Mouse (Mus musculus) thymus, adult 2 months (tissue): ENCODE results near the gene Fpr1.

Source experiments
- CTCF ChIP-seq: fragments of 200-500 bp; IDR thresholded peaks from 2 replicates; pipeline ENCODE4 v1.5.1; 2012; ENCODE audit warnings: mild to moderate bottlenecking, control low read depth, low read length, moderate library complexity, borderline replicate concordance; ENCODE audit not compliant: control insufficient read depth, poor library complexity, insufficient read depth; ENCODE audit errors: extremely low read depth
- POLR2A ChIP-seq: fragments of 200-500 bp; IDR thresholded peaks from 2 replicates; pipeline ENCODE4 v1.6.1; 2012; ENCODE audit warnings: mild to moderate bottlenecking, low read length, control low read depth, moderate library complexity; ENCODE audit not compliant: control insufficient read depth, poor library complexity, insufficient read depth; ENCODE audit errors: extremely low read depth

DNA sequence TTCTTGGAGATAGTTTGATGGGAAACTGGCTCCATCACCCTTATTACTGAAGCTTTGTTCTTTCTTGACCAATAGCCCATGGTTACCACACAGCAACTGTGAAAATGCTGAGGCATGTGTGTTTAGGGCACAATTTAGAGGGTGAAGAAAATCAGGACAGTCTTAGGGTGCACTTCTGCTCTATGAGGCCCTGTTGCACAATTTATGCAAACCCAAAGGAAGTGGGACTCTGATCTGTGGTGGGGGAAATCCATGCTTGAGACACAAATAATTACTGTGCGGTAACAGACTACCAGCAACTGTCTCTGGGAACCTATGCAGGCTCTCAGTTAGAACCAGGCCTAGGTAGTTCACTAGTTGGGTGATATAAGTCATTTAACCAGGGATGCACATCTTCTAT lies 17.0 kb upstream of the Fpr1 start:
- TF ChIP-seq POLR2A = no peak
- TF ChIP-seq CTCF = no peak
